Mouse (Mus musculus): Measurements from ENCODE around the gene A930018P22Rik.

DNA sequence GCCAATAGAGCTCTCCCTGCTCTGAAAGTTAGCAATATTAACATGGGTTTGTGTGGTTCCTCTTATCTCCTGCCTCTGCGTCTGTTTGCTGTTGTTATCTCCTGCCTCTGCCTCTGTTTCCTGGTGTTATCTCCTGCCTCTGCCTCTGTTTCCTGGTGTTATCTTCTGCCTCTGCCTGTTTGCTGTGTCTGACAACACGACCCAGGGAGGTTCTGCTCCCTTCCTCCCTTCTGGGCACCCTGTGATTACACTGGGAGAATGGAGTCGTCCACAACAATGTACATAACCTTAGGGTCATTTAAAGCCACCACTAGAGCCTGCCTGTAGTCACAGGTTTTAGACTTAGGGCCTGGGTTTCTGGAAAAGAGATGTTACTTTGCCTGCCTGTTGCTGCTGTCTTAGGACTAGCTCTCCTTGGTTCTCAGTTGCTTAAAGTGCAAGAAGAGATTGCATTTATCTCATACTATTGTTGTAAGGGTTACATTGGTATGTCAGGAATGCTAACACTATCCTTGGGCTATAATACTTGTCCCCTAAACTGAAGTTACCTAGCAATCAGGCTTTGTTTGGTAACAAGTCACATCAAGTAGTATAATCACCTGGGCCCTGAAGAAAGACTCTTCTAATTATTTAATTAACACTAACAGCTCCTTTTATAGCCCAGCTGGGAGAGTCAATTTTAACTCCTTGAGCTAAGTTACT is 23.9 kb upstream of the A930018P22Rik start:
- no peak for TF ChIP-seq POLR2A (IDR thresholded peaks at IDR 0.05; ENCODE audit: borderline replicate concordance, extremely low read depth, insufficient read depth, insufficient read length, poor library complexity, severe bottlenecking)
- no peak for TF ChIP-seq CTCF (IDR thresholded peaks at IDR 0.05; ENCODE audit: borderline replicate concordance, extremely low read depth, insufficient read depth, insufficient read length)

Measured in brain, embryonic 14.5 days (tissue).